Mouse (Mus musculus) thymus, postnatal 0 days (tissue): ENCODE measurements around the gene Rgs6. TPM values are rescaled to one million over a fixed set of nuclear protein-coding genes. Genes with fewer than 3 reads are reported as not detected.

Experiments used
- DNase-seq: peaks from one replicate; pipeline ENCODE4 v3.0.0-alpha.2; 2015; ENCODE audit warnings: low spot score
- polyA plus RNA-seq: library from polyadenylated mRNA; unstranded; fragments of >200 nt; fragmentation: Nextera tagmentation; extraction: Ambion mirVana; gene quantifications from 2 replicates; pipeline ENCODE4 v1.2.1, GENCODE M21; 2015

The Rgs6 gene
- polyA plus RNA-seq, 1 experiment from 2014 or later: not detected

- no peak for DNase-seq
These were observed 383.1 kb downstream of the Rgs6 start for GRCm38 (mm10) chr12:82971176-82971575.

DNA sequence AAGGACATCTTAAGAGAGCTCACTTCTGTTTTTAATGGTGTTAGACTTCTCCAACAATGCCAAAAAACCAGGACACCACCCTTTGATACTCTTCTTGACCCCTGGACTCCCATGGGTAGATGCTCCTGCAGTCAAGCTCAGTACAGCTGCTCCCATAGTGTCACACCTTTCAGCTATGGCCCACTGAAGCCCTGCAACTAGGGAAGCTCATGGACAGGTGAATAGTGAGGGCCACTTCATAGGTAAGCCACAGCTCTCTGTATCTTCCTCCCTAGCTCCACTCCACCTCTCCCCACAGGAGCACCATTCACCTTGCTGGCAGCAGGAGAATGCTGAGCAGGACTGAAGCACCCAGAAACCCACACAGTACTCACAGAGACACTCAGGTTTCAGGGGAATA, 384.6 kb downstream of the Rgs6 start:
- DNase-seq: no peak

- no peak for DNase-seq
These were observed 385.7 kb downstream of the Rgs6 start for GRCm38 (mm10) chr12:82973771-82974170.

- DNase-seq: no peak
These were observed 390.2 kb downstream of the Rgs6 start for GRCm38 (mm10) chr12:82978275-82978674.

DNA sequence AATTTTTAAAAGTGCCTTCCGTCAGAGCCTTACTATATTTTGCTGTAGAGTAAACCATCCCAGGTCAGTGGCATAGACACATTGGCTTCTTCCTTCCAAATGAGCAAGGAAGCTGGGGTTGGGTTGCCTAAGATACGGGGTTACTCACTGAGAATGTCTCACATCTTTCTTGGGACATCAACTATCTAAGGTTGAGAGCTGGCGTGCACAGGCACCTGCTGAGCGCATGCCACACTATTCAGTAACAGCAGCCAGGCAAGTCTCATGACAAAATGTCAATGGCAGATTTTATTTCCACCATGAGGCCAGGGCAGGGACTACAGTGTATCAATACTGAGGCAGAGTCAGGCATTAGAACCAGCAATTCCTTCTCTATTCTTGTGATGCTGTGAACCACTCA, 394.6 kb downstream of the Rgs6 start:
- no peak for DNase-seq

- DNase-seq: no peak
These were observed 397.2 kb downstream of the Rgs6 start for GRCm38 (mm10) chr12:82985300-82985699.

DNA sequence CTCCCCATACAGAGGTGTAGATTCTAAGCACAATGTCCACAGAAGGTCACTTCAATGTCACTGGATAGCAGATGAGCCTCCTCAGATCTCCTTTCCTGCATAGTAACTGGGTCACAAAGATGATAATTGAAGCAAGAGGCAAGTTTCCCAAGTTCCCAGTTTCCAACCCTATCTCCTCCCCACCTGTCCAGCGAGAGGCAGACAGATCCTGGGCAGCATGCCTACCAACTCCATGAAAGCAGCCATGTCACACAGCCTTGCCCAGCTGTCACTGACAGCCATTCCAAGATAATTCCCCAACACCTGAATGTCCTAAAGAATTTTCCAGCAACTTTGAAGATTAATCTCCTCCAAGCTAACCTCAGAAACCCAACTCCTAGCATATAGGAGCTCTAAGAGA, 399.6 kb downstream of the Rgs6 start:
- no peak for DNase-seq

GRCm38 (mm10) chr12:82993905-82994304, 405.8 kb downstream of the Rgs6 start:
- DNase-seq: no peak

DNA sequence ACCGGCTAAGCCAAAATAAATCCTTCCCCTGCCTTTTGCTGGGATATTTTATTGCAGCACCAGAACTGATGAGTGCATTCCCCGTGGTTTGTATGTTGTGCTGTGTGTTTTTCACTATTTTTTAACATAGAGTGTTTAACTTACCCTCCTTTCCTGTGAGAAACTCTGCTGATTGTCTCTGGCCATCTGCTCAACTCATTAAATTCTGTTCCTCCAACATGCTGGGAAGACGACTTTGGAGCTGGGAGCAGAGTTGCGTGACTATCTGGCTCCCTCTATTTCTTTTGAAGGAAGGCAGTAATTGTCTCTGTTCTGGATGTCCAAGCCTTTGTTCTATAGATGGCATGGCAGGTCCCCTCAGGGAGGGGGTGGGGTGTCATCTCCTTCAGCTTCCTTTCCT, 408.7 kb downstream of the Rgs6 start:
- DNase-seq: no peak

DNA sequence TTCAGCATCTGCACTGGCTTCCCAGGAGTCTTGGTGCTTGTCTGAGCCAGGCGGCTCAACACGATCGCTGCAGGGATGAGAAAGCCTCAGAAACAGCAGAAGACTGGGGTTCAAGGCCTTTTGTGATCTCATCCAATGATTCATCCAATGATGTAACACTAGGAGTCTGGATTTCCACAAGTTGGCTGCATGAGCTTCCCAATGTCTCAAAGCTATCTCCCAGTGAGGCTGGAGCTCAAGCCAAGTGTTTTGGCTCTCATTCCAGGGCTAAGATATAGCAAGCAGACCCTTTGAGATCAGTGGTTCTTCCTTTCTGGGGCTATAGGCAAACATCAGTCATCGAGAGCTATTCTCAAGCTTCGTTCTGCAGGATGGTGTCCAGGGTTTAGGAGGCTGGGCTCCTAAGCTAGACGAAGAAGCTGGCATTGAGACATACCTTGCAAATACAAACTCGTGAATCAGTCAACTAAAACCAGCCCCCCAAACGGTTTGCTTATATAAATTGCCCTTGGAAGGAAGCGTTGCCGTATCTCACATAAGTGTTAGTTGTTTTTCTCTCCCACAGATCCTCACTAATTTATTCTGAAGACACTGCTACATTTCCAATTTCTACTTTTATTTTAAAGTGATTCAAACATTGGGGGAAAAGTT, 410.7 kb downstream of the Rgs6 start:
- no peak for DNase-seq

DNA sequence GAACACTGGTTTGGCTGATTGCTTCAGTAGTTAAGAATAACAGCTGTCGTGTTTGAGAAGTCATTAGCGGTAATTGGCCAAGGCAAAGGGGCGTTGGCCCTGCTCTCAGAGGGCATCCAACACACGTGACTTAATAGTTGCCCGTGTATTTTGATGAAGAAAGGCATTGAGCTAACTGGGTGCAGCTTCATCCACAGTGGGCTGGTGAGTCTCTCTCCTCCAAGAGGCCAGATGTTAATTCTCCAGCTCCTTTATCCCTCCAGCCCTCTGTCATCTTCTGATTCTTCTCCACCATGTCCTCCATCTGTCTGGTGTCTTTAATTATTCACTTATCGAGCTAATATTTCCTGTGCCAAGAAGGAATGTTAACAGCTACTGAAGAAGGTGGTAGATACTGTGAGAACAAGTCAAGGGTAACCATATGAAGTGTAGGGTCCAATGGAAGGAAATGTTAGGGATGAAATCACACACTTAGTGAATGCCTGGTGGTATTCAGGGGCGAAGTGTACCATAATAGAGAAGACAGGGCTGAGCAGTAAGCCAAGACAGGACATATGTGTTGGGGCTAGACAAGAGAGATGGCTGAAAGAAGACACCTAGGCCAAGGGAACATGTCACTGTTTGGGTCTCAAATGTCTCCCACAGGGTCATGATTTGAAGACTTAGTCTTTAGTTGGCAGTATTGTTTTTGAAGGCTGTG, 411.4 kb downstream of the Rgs6 start:
- DNase-seq: no peak

- DNase-seq: no peak
These were observed 412.0 kb downstream of the Rgs6 start for GRCm38 (mm10) chr12:83000033-83000570.

- DNase-seq: no peak
These were observed 412.9 kb downstream of the Rgs6 start for GRCm38 (mm10) chr12:83000957-83001356.

- DNase-seq: no peak
These were observed 416.1 kb downstream of the Rgs6 start for GRCm38 (mm10) chr12:83004014-83004682.

GRCm38 (mm10) chr12:83011056-83011565, 423.0 kb downstream of the Rgs6 start:
- DNase-seq: no peak

DNA sequence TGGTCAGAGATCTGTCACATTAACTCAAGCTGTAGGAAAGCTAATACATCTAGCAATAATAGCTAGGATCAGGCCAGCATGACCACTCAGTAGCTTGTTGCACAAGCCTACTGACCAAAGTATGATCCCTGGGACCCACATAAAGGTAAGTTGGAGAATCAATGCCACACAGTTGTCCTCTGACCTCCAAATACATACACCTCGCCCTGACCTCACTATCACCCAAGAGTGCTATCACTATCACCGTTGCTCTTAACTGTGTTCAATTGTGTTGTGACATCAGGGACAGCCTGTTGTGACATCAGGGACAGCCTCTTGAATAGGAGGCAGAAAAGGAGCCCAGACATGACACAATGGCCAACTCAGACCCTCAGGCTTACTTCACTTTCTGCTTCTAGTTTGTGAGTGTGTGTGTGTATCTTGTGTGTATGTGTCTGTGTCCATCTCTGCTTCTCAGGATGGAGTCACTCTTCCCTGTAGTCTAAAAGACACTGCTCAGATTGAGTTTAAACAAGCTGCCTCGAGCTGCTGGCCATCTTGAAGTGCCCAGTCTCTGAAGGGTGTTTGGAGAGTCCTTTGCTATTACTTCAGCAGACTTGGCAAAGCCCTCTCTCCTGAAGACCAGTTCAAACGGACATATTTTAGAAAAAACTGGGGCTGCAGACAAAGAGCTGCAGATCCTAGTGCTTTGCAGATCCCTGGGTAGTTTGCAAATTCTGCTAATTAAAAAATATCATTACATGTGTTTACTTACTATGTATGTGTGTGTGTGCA, 426.0 kb downstream of the Rgs6 start:
- no peak for DNase-seq

- DNase-seq: no peak
These were observed 426.8 kb downstream of the Rgs6 start for GRCm38 (mm10) chr12:83014848-83015247.

DNA sequence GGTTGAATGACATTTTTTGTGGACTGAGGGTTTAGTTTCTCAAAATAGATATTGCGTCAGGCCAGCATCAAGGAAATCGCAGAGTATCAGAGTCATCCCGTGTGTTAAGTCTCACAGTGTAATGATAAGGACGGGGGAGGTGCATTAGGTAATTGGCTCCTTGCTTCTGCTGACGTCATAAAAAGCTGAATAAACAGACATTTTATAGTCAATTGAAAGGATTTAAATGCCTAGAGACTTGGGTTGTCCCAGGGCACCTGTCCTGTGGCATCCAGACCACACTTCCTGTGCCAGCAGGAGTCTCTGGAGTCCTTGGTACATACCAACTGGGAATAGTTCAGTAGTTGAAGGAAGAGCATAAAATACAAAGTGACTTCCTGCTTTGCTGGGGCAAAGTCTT, 427.3 kb downstream of the Rgs6 start:
- no peak for DNase-seq

DNA sequence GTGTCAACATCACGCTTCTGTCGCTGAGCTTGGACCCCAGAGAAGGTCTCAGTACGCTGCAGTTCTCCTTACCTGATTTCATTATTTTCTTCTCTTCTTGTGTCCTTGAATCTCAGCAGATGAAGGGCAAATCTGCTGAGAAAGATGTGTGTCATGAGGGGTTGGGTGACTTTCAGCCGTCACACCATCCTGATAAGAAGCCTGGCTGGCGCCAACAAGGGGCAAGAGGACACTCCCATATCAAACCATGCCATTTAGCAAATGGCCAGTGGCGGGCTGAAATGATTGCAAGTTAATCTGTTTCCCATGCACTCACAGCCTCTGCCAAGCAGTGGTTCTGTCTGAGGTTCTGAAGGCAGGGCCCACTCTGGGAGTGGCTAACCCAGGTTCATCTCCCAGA, 428.4 kb downstream of the Rgs6 start:
- no peak for DNase-seq

GRCm38 (mm10) chr12:83018005-83018404, 429.9 kb downstream of the Rgs6 start:
- peak; percentile 68 for DNase-seq

DNA sequence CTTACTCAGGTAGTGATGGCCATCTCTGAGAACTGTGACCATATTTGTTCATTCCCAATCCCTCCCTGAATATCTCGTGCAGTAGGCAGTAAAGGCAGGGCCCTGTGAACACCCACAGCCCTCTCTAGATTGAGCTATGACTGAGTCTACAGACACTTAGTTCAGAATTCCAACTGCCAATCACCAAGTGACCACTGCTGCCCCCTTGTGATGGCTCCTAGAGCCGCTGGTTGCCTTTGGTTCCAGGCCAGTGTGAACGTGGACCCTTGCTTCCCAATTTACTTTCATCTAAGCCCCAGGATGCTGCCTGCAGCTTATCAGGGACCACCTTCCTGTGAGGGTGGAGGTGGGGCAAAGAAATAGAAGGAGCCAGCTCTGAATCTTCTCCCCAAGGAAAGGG, 438.9 kb downstream of the Rgs6 start:
- DNase-seq: no peak
